Mouse (Mus musculus): ENCODE results near the gene Bcl2a1b.

DNA sequence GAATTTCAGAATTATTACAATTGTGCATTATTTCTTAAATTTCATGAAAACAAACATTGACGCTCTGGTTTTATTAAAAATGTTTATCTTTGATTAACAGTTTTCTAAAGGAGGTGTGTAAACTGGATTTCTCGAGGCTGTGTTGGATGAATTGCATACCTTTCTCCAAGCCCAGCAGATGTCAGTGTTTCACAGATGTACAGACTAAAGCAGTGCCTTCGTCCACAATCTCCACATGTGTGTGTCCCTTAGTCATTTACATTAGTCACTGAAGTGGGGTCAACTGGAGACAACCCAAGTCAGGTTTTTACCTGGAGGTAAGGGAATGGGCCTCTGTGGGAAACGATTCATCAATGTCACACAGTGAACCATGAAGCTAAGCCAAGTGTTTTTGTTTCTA, 27.1 kb downstream of the Bcl2a1b start:
- peak; percentile 49 for TF ChIP-seq CTCF (IDR thresholded peaks at IDR 0.05)
- no peak for TF ChIP-seq EP300 (IDR thresholded peaks at IDR 0.05)
